Mouse (Mus musculus): ENCODE data around the gene Rpl27a.

DNA sequence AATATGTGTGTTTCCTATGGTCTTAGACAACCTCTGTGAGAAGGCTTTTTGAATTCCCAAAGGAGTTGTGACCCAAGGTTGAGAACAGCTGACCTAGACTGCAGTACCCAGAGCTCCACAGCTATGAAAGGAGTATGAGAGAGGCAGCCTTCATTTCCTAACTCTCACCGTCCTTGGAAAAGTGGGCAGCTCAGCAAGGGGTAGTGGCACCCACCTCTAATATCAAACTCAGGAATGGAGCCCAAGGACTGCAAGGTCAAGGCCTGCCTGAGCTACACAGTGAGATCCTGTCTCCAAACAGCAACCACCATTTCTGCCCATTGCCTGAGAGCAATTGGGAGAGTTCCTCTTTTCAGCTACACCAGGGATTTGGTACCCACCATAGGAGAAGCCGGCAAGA lies 10.8 kb downstream of the Rpl27a start:
- no peak for TF ChIP-seq CTCF (IDR thresholded peaks at IDR 0.05; ENCODE audit: low read depth)
- TF ChIP-seq EP300 (IDR thresholded peaks at IDR 0.05; ENCODE audit: low read depth), result no peak

Data from liver, embryonic 14.5 days (tissue).